Mouse (Mus musculus): ENCODE data around the gene Zfp839. TPM values are rescaled to one million over a fixed set of nuclear protein-coding genes. Genes with fewer than 3 reads are reported as not detected.

Zfp839 gene
- polyA plus RNA-seq (2014; fragmentation: Illumina TruSeq; extraction: RNeasy Lipid Tissue Mini Kit (QIAGEN cat#74804); ENCODE audit: low read depth, low replicate concordance), result 4.9 TPM

GRCm38 (mm10) chr12:110850010-110850928 lies at the start of gene Zfp839:
TSS of gene Zfp839 (plus strand) at chr12:110850253.

GRCm38 (mm10) chr12:110840348-110841198 lies 9.5 kb upstream of the Zfp839 start, which contains the start of gene Mok:
TSS of gene Mok (minus strand) at chr12:110840939.

GRCm38 (mm10) chr12:110889036-110890020 lies 39.3 kb downstream of the Zfp839 start, which contains the start of the genes Cinp and Tecpr2:
TSS of gene Cinp (minus strand) at chr12:110889145.
TSS of gene Tecpr2 (plus strand) at chr12:110889264.

Other genes with a start within 250 kb of the Zfp839 start
- 9.2 TPM for gene Dync1h1, start 248.8 kb upstream of the Zfp839 start, polyA plus RNA-seq (2014; fragmentation: Illumina TruSeq; extraction: RNeasy Lipid Tissue Mini Kit (QIAGEN cat#74804); ENCODE audit: low read depth, low replicate concordance)
- not detected for gene 1700001K19Rik, start 167.6 kb upstream of the Zfp839 start, polyA plus RNA-seq (2014; fragmentation: Illumina TruSeq; extraction: RNeasy Lipid Tissue Mini Kit (QIAGEN cat#74804); ENCODE audit: low read depth, low replicate concordance)
- 1,780 TPM for gene Hsp90aa1, start 147.5 kb upstream of the Zfp839 start, polyA plus RNA-seq (2014; fragmentation: Illumina TruSeq; extraction: RNeasy Lipid Tissue Mini Kit (QIAGEN cat#74804); ENCODE audit: low read depth, low replicate concordance)
- 40.2 TPM for gene Wdr20, start 112.3 kb upstream of the Zfp839 start, polyA plus RNA-seq (2014; fragmentation: Illumina TruSeq; extraction: RNeasy Lipid Tissue Mini Kit (QIAGEN cat#74804); ENCODE audit: low read depth, low replicate concordance)
- 4.6 TPM for gene Mok, start 9.3 kb upstream of the Zfp839 start, polyA plus RNA-seq (2014; fragmentation: Illumina TruSeq; extraction: RNeasy Lipid Tissue Mini Kit (QIAGEN cat#74804); ENCODE audit: low read depth, low replicate concordance)
- gene Cinp, start 38.9 kb downstream of the Zfp839 start, polyA plus RNA-seq (2014; fragmentation: Illumina TruSeq; extraction: RNeasy Lipid Tissue Mini Kit (QIAGEN cat#74804); ENCODE audit: low read depth, low replicate concordance), result 27.9 TPM
- 2.1 TPM for gene Tecpr2, start 39.0 kb downstream of the Zfp839 start, polyA plus RNA-seq (2014; fragmentation: Illumina TruSeq; extraction: RNeasy Lipid Tissue Mini Kit (QIAGEN cat#74804); ENCODE audit: low read depth, low replicate concordance)
- not detected for gene Ankrd9, start 128.8 kb downstream of the Zfp839 start, polyA plus RNA-seq (2014; fragmentation: Illumina TruSeq; extraction: RNeasy Lipid Tissue Mini Kit (QIAGEN cat#74804); ENCODE audit: low read depth, low replicate concordance)
- gene Rcor1, start 189.1 kb downstream of the Zfp839 start, polyA plus RNA-seq (2014; fragmentation: Illumina TruSeq; extraction: RNeasy Lipid Tissue Mini Kit (QIAGEN cat#74804); ENCODE audit: low read depth, low replicate concordance), result 26.8 TPM